Mouse (Mus musculus): ENCODE results near the gene Diras1. TPM values are rescaled to one million over a fixed set of nuclear protein-coding genes. Genes with fewer than 3 reads are reported as not detected.

The Diras1 gene
- polyA plus RNA-seq, 1 experiment from 2014 or later: 29.7 TPM

DNA sequence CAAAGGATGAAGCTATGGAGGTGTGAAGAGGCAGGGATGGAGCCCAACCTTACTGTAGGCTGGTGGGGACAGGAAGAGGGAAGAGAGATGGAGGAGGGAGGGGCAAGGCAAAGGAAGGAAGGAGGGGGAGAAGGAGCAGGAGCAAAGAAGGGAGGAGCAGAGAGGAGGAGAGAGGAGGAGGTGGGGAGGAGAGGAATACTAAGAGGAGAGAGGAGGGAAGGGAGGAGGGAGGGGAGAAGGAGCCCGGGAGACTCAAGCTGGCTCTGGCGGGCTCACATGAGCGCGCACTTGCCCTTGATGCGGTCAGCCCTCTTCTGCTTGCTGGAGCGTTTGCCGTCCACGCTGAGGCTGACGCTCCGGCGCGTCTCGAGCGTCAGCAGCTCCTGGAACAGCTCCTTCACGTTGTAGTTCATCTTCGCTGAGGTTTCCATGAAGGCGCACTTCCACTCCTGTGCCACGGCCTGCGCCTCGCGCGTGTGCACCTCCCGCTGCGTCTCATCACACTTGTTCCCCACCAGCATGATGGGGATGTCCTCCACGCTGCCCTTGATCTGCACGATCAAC lies 3.8 kb downstream of the Diras1 start:
- peaks cover 14% of the 10 kb centered on the region for H3K4me1 ChIP-seq (replicated peaks; ENCODE audit: control insufficient read depth, insufficient read depth, low read length)
- peaks cover 10% of the 10 kb centered on the region for H3K36me3 ChIP-seq (replicated peaks; ENCODE audit: control insufficient read depth, insufficient read depth)
- peaks cover 19% of the 10 kb centered on the region for H3K27me3 ChIP-seq (ENCODE audit: control insufficient read depth, insufficient read depth, low read length)
- H3K4me2 ChIP-seq (replicated peaks): peak overlapping the region; percentile 31
- no peak overlapping the region for H3K27ac ChIP-seq
- DNase-seq (ENCODE audit: low spot score) (no peak), ATAC-seq (ENCODE audit: low FRiP score) (no peak)
- H3K4me3 ChIP-seq (replicated peaks; ENCODE audit: low read length): no peak overlapping the region
- no peaks in the 10 kb centered on the region for H3K9me3 ChIP-seq (ENCODE audit: control insufficient read depth, low read length)
- no peak overlapping the region for H3K9ac ChIP-seq
- 17% methylated on average over 26 of the region's 26 CpGs for WGBS

GRCm38 (mm10) chr10:81020207-81020606 lies 5.3 kb downstream of the Diras1 start:
- Histone ChIP-seq H3K36me3 (replicated peaks; ENCODE audit: control insufficient read depth, insufficient read depth) (peaks cover 10% of the 10 kb centered on the region), H3K9ac (no peak overlapping the region), H3K4me1 (replicated peaks; ENCODE audit: control insufficient read depth, insufficient read depth, low read length) (peaks cover 14% of the 10 kb centered on the region; the same call in 1 of the 2 replicates), H3K27me3 (ENCODE audit: control insufficient read depth, insufficient read depth, low read length) (peaks cover 19% of the 10 kb centered on the region), H3K4me2 (replicated peaks) (no peak overlapping the region), H3K27ac (no peak overlapping the region), H3K9me3 (ENCODE audit: control insufficient read depth, low read length) (no peaks in the 10 kb centered on the region), H3K4me3 (replicated peaks; ENCODE audit: low read length) (no peak overlapping the region)
- ATAC-seq (ENCODE audit: low FRiP score): no peak
- 69% methylated on average over 2 of the region's 2 CpGs for WGBS
- no peak for DNase-seq (ENCODE audit: low spot score)

GRCm38 (mm10) chr10:81019687-81020086 lies 5.8 kb downstream of the Diras1 start:
- no peak for ATAC-seq (ENCODE audit: low FRiP score)
- 74% methylated on average over 6 of the region's 6 CpGs for WGBS

GRCm38 (mm10) chr10:81018326-81018725 lies 7.1 kb downstream of the Diras1 start:
- Histone ChIP-seq H3K27me3 (ENCODE audit: control insufficient read depth, insufficient read depth, low read length) (0 out of 2 replicates have a peak, but pooled peaks cover 6% of the 10 kb centered on the region), H3K4me2 (replicated peaks) (no peak overlapping the region), H3K9me3 (ENCODE audit: control insufficient read depth, low read length) (no peaks in the 10 kb centered on the region), H3K4me3 (replicated peaks; ENCODE audit: low read length) (no peak overlapping the region), H3K9ac (no peak overlapping the region), H3K27ac (no peak overlapping the region), H3K36me3 (replicated peaks; ENCODE audit: control insufficient read depth, insufficient read depth) (peaks cover 10% of the 10 kb centered on the region), H3K4me1 (replicated peaks; ENCODE audit: control insufficient read depth, insufficient read depth, low read length) (0 out of 2 replicates have a peak, but pooled peaks cover 10% of the 10 kb centered on the region)
- ATAC-seq (ENCODE audit: low FRiP score) (no peak), DNase-seq (ENCODE audit: low spot score) (no peak)
- WGBS: 42% methylated on average over 10 of the region's 10 CpGs

More at GRCm38 (mm10) chr10:81019687-81020086, 5.8 kb downstream of the Diras1 start:
- Histone ChIP-seq H3K27me3 (ENCODE audit: control insufficient read depth, insufficient read depth, low read length) (peaks cover 17% of the 10 kb centered on the region), H3K27ac (no peak overlapping the region), H3K4me3 (replicated peaks; ENCODE audit: low read length) (no peak overlapping the region), H3K4me2 (replicated peaks) (no peak overlapping the region), H3K4me1 (replicated peaks; ENCODE audit: control insufficient read depth, insufficient read depth, low read length) (peaks cover 10% of the 10 kb centered on the region; the same call in 1 of the 2 replicates), H3K36me3 (replicated peaks; ENCODE audit: control insufficient read depth, insufficient read depth) (peaks cover 10% of the 10 kb centered on the region), H3K9me3 (ENCODE audit: control insufficient read depth, low read length) (no peaks in the 10 kb centered on the region), H3K9ac (no peak overlapping the region)
- no peak for DNase-seq (ENCODE audit: low spot score)

DNA sequence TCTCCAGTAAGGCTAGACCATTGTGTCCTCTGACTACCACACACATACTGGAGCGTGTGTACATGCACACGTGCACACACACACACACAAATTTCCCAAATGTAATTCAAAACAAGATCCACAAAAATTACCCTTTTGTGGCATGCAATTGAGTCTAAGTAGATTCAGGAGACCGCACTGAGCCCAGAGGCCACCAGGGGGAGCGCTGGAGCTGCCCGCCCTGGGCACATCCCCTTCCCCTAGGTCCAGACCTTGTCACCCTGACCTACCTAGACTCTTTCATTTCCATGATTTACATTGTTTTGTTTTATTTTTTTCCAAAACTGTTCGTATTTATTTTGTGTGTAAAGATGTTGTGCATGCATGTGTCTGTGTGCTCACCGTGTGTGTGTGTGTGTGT lies 8.8 kb downstream of the Diras1 start:
- Histone ChIP-seq H3K4me2 (replicated peaks) (no peak overlapping the region), H3K27ac (no peak overlapping the region), H3K36me3 (replicated peaks; ENCODE audit: control insufficient read depth, insufficient read depth) (peaks cover 10% of the 10 kb centered on the region), H3K4me1 (replicated peaks; ENCODE audit: control insufficient read depth, insufficient read depth, low read length) (0 out of 2 replicates have a peak, but pooled peaks cover 6% of the 10 kb centered on the region), H3K27me3 (ENCODE audit: control insufficient read depth, insufficient read depth, low read length) (no peaks in the 10 kb centered on the region), H3K9me3 (ENCODE audit: control insufficient read depth, low read length) (no peaks in the 10 kb centered on the region), H3K9ac (no peak overlapping the region), H3K4me3 (replicated peaks; ENCODE audit: low read length) (no peak overlapping the region)
- DNase-seq (ENCODE audit: low spot score): no peak
- no peak for ATAC-seq (ENCODE audit: low FRiP score)
- WGBS: 11% methylated on average over 7 of the region's 7 CpGs

- ATAC-seq (ENCODE audit: low FRiP score) (no peak), DNase-seq (ENCODE audit: low spot score) (no peak)
- 91% methylated on average over 2 of the region's 2 CpGs for WGBS
- Histone ChIP-seq H3K4me1 (replicated peaks; ENCODE audit: control insufficient read depth, insufficient read depth, low read length) (0 out of 2 replicates have a peak, but pooled peaks cover 6% of the 10 kb centered on the region), H3K36me3 (replicated peaks; ENCODE audit: control insufficient read depth, insufficient read depth) (peaks cover 3% of the 10 kb centered on the region; the same call in 1 of the 2 replicates), H3K9me3 (ENCODE audit: control insufficient read depth, low read length) (no peaks in the 10 kb centered on the region), H3K27ac (no peak overlapping the region), H3K4me3 (replicated peaks; ENCODE audit: low read length) (no peak overlapping the region), H3K27me3 (ENCODE audit: control insufficient read depth, insufficient read depth, low read length) (no peaks in the 10 kb centered on the region), H3K4me2 (replicated peaks) (no peak overlapping the region), H3K9ac (no peak overlapping the region)
Measured at GRCm38 (mm10) chr10:81015666-81016065, 9.8 kb downstream of the Diras1 start.

- WGBS: 9% methylated on average over 31 of the region's 31 CpGs
Measured at GRCm38 (mm10) chr10:81014393-81015384, 10.8 kb downstream of the Diras1 start, which contains the start of gene Gng7. TSS of gene Gng7 (minus strand) at chr10:81014945.

GRCm38 (mm10) chr10:81010851-81011250 lies 14.6 kb downstream of the Diras1 start:
- H3K4me1 ChIP-seq (replicated peaks; ENCODE audit: control insufficient read depth, insufficient read depth, low read length): 0 out of 2 replicates have a peak, but pooled peaks cover 6% of the 10 kb centered on the region
- WGBS: 62% methylated on average over 6 of the region's 6 CpGs
- H3K9me3 ChIP-seq (ENCODE audit: control insufficient read depth, low read length): no peaks in the 10 kb centered on the region
- H3K27me3 ChIP-seq (ENCODE audit: control insufficient read depth, insufficient read depth, low read length): no peaks in the 10 kb centered on the region
- DNase-seq (ENCODE audit: low spot score) (no peak), ATAC-seq (ENCODE audit: low FRiP score) (no peak)
- no peak overlapping the region for H3K4me3 ChIP-seq (replicated peaks; ENCODE audit: low read length)
- H3K36me3 ChIP-seq (replicated peaks; ENCODE audit: control insufficient read depth, insufficient read depth): no peaks in the 10 kb centered on the region
- H3K4me2 ChIP-seq (replicated peaks): no peak overlapping the region
- H3K27ac ChIP-seq: no peak overlapping the region
- H3K9ac ChIP-seq: no peak overlapping the region

More at GRCm38 (mm10) chr10:81014393-81015384, 10.8 kb downstream of the Diras1 start, which contains the start of gene Gng7:
- Histone ChIP-seq H3K4me3 (replicated peaks; ENCODE audit: low read length) (peak within 1 kb of the TSS; percentile 38), H3K36me3 (replicated peaks; ENCODE audit: control insufficient read depth, insufficient read depth) (no peaks in the 10 kb centered on the region), H3K27ac (no peak within 1 kb of the TSS), H3K9ac (peak within 1 kb of the TSS; percentile 47), H3K4me1 (replicated peaks; ENCODE audit: control insufficient read depth, insufficient read depth, low read length) (0 out of 2 replicates have a peak, but pooled peaks cover 6% of the 10 kb centered on the region), H3K4me2 (replicated peaks) (peak within 1 kb of the TSS; percentile 61), H3K9me3 (ENCODE audit: control insufficient read depth, low read length) (no peaks in the 10 kb centered on the region), H3K27me3 (ENCODE audit: control insufficient read depth, insufficient read depth, low read length) (no peaks in the 10 kb centered on the region)
- DNase-seq (ENCODE audit: low spot score) (peak; percentile 95), ATAC-seq (ENCODE audit: low FRiP score) (peak; percentile 97)

DNA sequence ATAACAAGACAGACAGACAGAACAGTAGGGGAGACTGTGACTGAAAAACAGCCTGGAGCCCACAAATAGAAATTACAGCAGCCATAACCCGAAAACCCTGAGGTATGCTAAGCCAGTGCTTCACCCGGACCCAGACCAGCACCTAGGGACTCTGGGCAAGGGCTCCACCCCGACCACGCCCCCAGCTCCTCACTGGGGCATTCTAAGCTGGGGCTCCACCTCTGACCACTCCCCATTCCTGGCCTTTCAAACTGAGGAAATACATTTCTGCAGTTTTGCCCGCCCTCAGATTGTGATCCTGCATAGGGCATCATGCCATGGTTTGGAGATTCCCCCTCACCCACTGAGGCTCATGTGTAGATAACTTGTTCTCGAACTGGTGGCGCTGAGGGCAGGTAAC lies 18.2 kb downstream of the Diras1 start:
- ATAC-seq (ENCODE audit: low FRiP score): no peak
- H3K4me3 ChIP-seq (replicated peaks; ENCODE audit: low read length): no peak overlapping the region
- H3K36me3 ChIP-seq (replicated peaks; ENCODE audit: control insufficient read depth, insufficient read depth): no peaks in the 10 kb centered on the region
- no peak for DNase-seq (ENCODE audit: low spot score)
- no peaks in the 10 kb centered on the region for H3K9me3 ChIP-seq (ENCODE audit: control insufficient read depth, low read length)
- no peak overlapping the region for H3K4me2 ChIP-seq (replicated peaks)
- no peaks in the 10 kb centered on the region for H3K4me1 ChIP-seq (replicated peaks; ENCODE audit: control insufficient read depth, insufficient read depth, low read length)
- WGBS: 45% methylated on average over 7 of the region's 7 CpGs
- no peak overlapping the region for H3K27ac ChIP-seq
- no peaks in the 10 kb centered on the region for H3K27me3 ChIP-seq (ENCODE audit: control insufficient read depth, insufficient read depth, low read length)
- H3K9ac ChIP-seq: no peak overlapping the region

Measured in hindbrain, embryonic 14.5 days (tissue).